Mouse (Mus musculus) heart, adult 9 months (tissue): ENCODE measurements at regions not wholly inside any gene's neighbourhood (a gene's known extent, or its start where the extent isn't known, plus 50 kb on each side); places are given as distances from the start of the nearest gene placed in this dataset.

Experiments used
- DNase-seq, 2 experiments: peaks; one replicate each; pipeline ENCODE4 v3.0.0; 2022; ENCODE audit warnings: low spot score in 2 of 2

GRCm38 (mm10) chr15:10767535-10767934, 53.1 kb upstream of the Rai14 start:
- DNase-seq = no peak

- DNase-seq = no peak
Measured at GRCm38 (mm10) chr15:10770410-10771310, 56.2 kb upstream of the Rai14 start.

GRCm38 (mm10) chr15:10771311-10771690, 56.9 kb upstream of the Rai14 start:
- DNase-seq = no peak

- peak; percentile 42 to 65 for DNase-seq
Measured at GRCm38 (mm10) chr15:10779941-10780620, 65.7 kb upstream of the Rai14 start.

GRCm38 (mm10) chr15:10789371-10789770, 74.9 kb upstream of the Rai14 start:
- peak in 1 of 2 experiments; percentile 0 for DNase-seq

GRCm38 (mm10) chr15:10790862-10791497, 76.6 kb upstream of the Rai14 start:
- no peak for DNase-seq

- DNase-seq = peak in 1 of 2 experiments; percentile 0
Measured at GRCm38 (mm10) chr15:10791516-10792112, 77.2 kb upstream of the Rai14 start.

GRCm38 (mm10) chr15:10792156-10792555, 77.7 kb upstream of the Rai14 start:
- DNase-seq = peak in 1 of 2 experiments; percentile 0

- DNase-seq = peak in 1 of 2 experiments; percentile 0
Measured at GRCm38 (mm10) chr15:10795126-10795792, 80.8 kb upstream of the Rai14 start.

- DNase-seq = peak in 1 of 2 experiments; percentile 0
Measured at GRCm38 (mm10) chr15:10799656-10800055, 85.2 kb upstream of the Rai14 start.

GRCm38 (mm10) chr15:10814195-10814594, 99.8 kb upstream of the Rai14 start:
- DNase-seq = no peak

- DNase-seq = peak; percentile 29 to 47
Measured at GRCm38 (mm10) chr15:10814709-10815108, 100.3 kb upstream of the Rai14 start.

GRCm38 (mm10) chr15:10816213-10816621, 101.8 kb upstream of the Rai14 start:
- DNase-seq = no peak

- peak; percentile 92 to 94 for DNase-seq
Measured at GRCm38 (mm10) chr15:10818216-10818615, 103.8 kb upstream of the Rai14 start.

GRCm38 (mm10) chr15:10818706-10819105, 104.3 kb upstream of the Rai14 start:
- DNase-seq = no peak

- no peak for DNase-seq
Measured at GRCm38 (mm10) chr15:10823933-10824332, 109.5 kb upstream of the Rai14 start.

GRCm38 (mm10) chr15:10829588-10829987, 115.2 kb upstream of the Rai14 start:
- no peak for DNase-seq

- DNase-seq = no peak
Measured at GRCm38 (mm10) chr15:10830478-10830877, 116.1 kb upstream of the Rai14 start.

GRCm38 (mm10) chr15:10831106-10831505, 116.7 kb upstream of the Rai14 start:
- no peak for DNase-seq

GRCm38 (mm10) chr15:10832331-10832730, 117.9 kb upstream of the Rai14 start:
- no peak for DNase-seq

- DNase-seq = peak in 1 of 2 experiments; percentile 37
Measured at GRCm38 (mm10) chr15:10833866-10834571, 118.1 kb upstream of the C1qtnf3 start.
